Mouse (Mus musculus) embryonic fibroblast, embryonic 13.5 days (primary cell): ENCODE measurements around the gene Nlgn1. TPM values are rescaled to one million over a fixed set of nuclear protein-coding genes. Genes with fewer than 3 reads are reported as not detected.

ENCODE experiments used
- H3K27ac ChIP-seq: 2 replicates; pipeline ENCODE4 v1.5.1; 2012; ENCODE audit warnings: low read length, control low read depth, inconsistent platforms; ENCODE audit not compliant: insufficient read depth
- H3K4me1 ChIP-seq: 2 replicates; pipeline ENCODE4 v1.6.1; 2011; ENCODE audit warnings: low read length; ENCODE audit not compliant: control insufficient read depth, insufficient read depth
- H3K4me3 ChIP-seq: 2 replicates; pipeline ENCODE4 v1.5.1; 2011; ENCODE audit warnings: mild to moderate bottlenecking, control low read depth, low read length; ENCODE audit not compliant: insufficient read depth
- CTCF ChIP-seq: IDR thresholded peaks from 2 replicates; pipeline ENCODE4 v1.5.1; 2011; ENCODE audit warnings: mild to moderate bottlenecking, control low read depth, low read length, moderate library complexity, borderline replicate concordance; ENCODE audit not compliant: insufficient read depth
- POLR2A ChIP-seq: IDR thresholded peaks from 2 replicates; pipeline ENCODE4 v1.6.1; 2011; ENCODE audit warnings: low read depth, mild to moderate bottlenecking, control low read depth, low read length, moderate library complexity
- polyA plus RNA-seq: library from polyadenylated mRNA; stranded (reverse); fragments of >200 nt; gene quantifications from 2 replicates; pipeline ENCODE4 v1.2.4, GENCODE M21; 2011; ENCODE audit warnings: low read depth; ENCODE audit not compliant: missing spikeins, insufficient read length

Gene Nlgn1
- polyA plus RNA-seq, 1 experiment = 0.26 TPM

- Histone ChIP-seq H3K4me1 (no peaks in the 10 kb centered on the region), H3K4me3 (no peak overlapping the region), H3K27ac (no peak overlapping the region)
- TF ChIP-seq POLR2A (no peak), CTCF (no peak)
Measured at GRCm38 (mm10) chr3:25443657-25444056, 888.6 kb downstream of the Nlgn1 start.

- Histone ChIP-seq H3K27ac (no peak overlapping the region), H3K4me3 (no peak overlapping the region), H3K4me1 (no peaks in the 10 kb centered on the region)
- TF ChIP-seq POLR2A (no peak), CTCF (no peak)
Measured at GRCm38 (mm10) chr3:25442617-25443016, 889.6 kb downstream of the Nlgn1 start.

- no peak overlapping the region for H3K4me3 ChIP-seq
- TF ChIP-seq POLR2A (no peak), CTCF (no peak)
- no peak overlapping the region for H3K27ac ChIP-seq
- H3K4me1 ChIP-seq = no peaks in the 10 kb centered on the region
Measured at GRCm38 (mm10) chr3:25426931-25427330, 905.3 kb downstream of the Nlgn1 start.

- no peak overlapping the region for H3K4me3 ChIP-seq
- H3K4me1 ChIP-seq = no peaks in the 10 kb centered on the region
- no peak overlapping the region for H3K27ac ChIP-seq
- no peak for TF ChIP-seq CTCF
- TF ChIP-seq POLR2A = no peak
Measured at GRCm38 (mm10) chr3:25412003-25412402, 920.3 kb downstream of the Nlgn1 start.
